In genomic region chr5:150477364-150477763, GRCm38 (mm10) we compare ENCODE assay signal across 35 mouse cellular contexts. TPM values are rescaled to one million over a fixed set of nuclear protein-coding genes. Genes with fewer than 3 reads are reported as not detected.
"Had no signal": no experiment of that assay in that cellular context is flagged by ENCODE, and none has a peak within 500 bp of the region (broad histone marks: within the 10 kb centered on the region; RNA-seq: fewer than 3 reads in every experiment).

No protein-coding gene starts in this region.

- DNase-seq: gastrocnemius, adult 2 months; gastrocnemius, postnatal 10 days; gastrocnemius, postnatal 25 days; heart, postnatal 14 days; heart, postnatal 4 days; kidney, adult 18-20 months; kidney, adult 8-10 months; kidney, postnatal 10 days; kidney, postnatal 25 days; kidney, postnatal 4 days; liver; liver, embryonic 13.5 days; liver, postnatal 0 days had no signal

- H3K4me2 ChIP-seq: heart, embryonic 13.5 days; heart, embryonic 15.5 days; hindbrain, embryonic 12.5 days; hindbrain, embryonic 14.5 days; intestine, embryonic 15.5 days; limb, embryonic 12.5 days; liver, embryonic 11.5 days; liver, embryonic 13.5 days; liver, embryonic 15.5 days had no signal

- ATAC-seq: hindbrain, embryonic 16.5 days; inflammation-experienced regulatory T-cells, adult 6 months; intestine, embryonic 15.5 days; intestine, postnatal 0 days; liver, postnatal 0 days had no signal

- H3K27me3 ChIP-seq: heart, embryonic 13.5 days; heart, embryonic 15.5 days; hindbrain, embryonic 12.5 days; intestine, embryonic 15.5 days; limb, embryonic 12.5 days; liver, embryonic 13.5 days; liver, embryonic 15.5 days had no signal

- H3K27ac ChIP-seq: hindbrain, embryonic 10.5 days; hindbrain, embryonic 12.5 days; hindbrain, embryonic 14.5 days; intestine, embryonic 15.5 days; layer of hippocampus, adult 2 months; left cerebral cortex, adult 2 months; limb, embryonic 10.5 days; limb, embryonic 12.5 days; liver, embryonic 13.5 days; liver, embryonic 15.5 days had no signal

- H3K4me3 ChIP-seq: gastrocnemius, adult 2 months; heart, embryonic 13.5 days; heart, embryonic 15.5 days; hindbrain, embryonic 10.5 days; hindbrain, embryonic 12.5 days; intestine, embryonic 15.5 days; layer of hippocampus, adult 2 months; left cerebral cortex, adult 2 months; limb, embryonic 10.5 days; limb, embryonic 12.5 days; liver, embryonic 13.5 days; liver, embryonic 15.5 days had no signal

- H3K36me3 ChIP-seq: intestine, embryonic 15.5 days; limb, embryonic 10.5 days; limb, embryonic 12.5 days; liver, embryonic 13.5 days; liver, embryonic 15.5 days had no signal

- H3K9me3 ChIP-seq: heart, embryonic 15.5 days; hindbrain, embryonic 10.5 days; intestine, embryonic 15.5 days; limb, embryonic 10.5 days; limb, embryonic 12.5 days; liver, embryonic 13.5 days; liver, embryonic 15.5 days had no signal

- H3K9ac ChIP-seq: heart, embryonic 13.5 days; heart, embryonic 15.5 days; hindbrain, embryonic 12.5 days; hindbrain, embryonic 14.5 days; intestine, embryonic 15.5 days; limb, embryonic 12.5 days; liver, embryonic 13.5 days; liver, embryonic 15.5 days; liver, postnatal 0 days had no signal

- H3K4me1 ChIP-seq: heart, embryonic 13.5 days; heart, embryonic 15.5 days; hindbrain, embryonic 10.5 days; hindbrain, embryonic 12.5 days; intestine, embryonic 15.5 days; limb, embryonic 10.5 days; limb, embryonic 12.5 days; liver, embryonic 15.5 days had no signal

RNA-seq across cellular contexts. Expression of gene Zar1l, which starts 40.6 kb away (rescaled TPM):
- total RNA-seq: gastrocnemius, adult 2 months; gastrocnemius, postnatal 10 days; gastrocnemius, postnatal 25 days; gastrocnemius, postnatal 4 days; granulocyte monocyte progenitor cell, adult 5-6 weeks; heart, postnatal 14 days; heart, postnatal 4 days; layer of hippocampus, adult 2 months; layer of hippocampus, postnatal 10 days; layer of hippocampus, postnatal 25 days had no signal
- polyA plus RNA-seq: heart, embryonic 13.5 days; heart, embryonic 15.5 days; hindbrain, embryonic 10.5 days; hindbrain, embryonic 12.5 days; hindbrain, embryonic 14.5 days; hindbrain, embryonic 16.5 days; inflammation-experienced regulatory T-cells, adult 6 months; intestine, embryonic 15.5 days; intestine, postnatal 0 days; kidney, embryonic 14.5 days; kidney, embryonic 16.5 days; limb, embryonic 10.5 days; limb, embryonic 12.5 days; limb, embryonic 14.5 days; liver, embryonic 11.5 days; liver, embryonic 13.5 days; liver, embryonic 15.5 days; liver, postnatal 0 days had no signal
